Mouse (Mus musculus) CH12F3 (cell line): ENCODE results near the gene Naxd.
"Not testable (repeated sequence)": the region's sequence is repeated elsewhere in the genome, so short reads cannot be mapped to it uniquely, and the experiment has no call there.

Source experiments
- in situ Hi-C: fragments of 300-500 bp; cut with MboI; formaldehyde crosslinking; loops from 2 replicates; pipeline ENCODE4 v1.14.3; 2020; ENCODE audit warnings: low sequenced_read_pairs

Naxd gene

GRCm38 (mm10) chr8:11508880-11509279 is 11.6 kb downstream of the Naxd start:
- in situ Hi-C loops = loop anchor here (10.0 kb wide), 1 partner anchor 106 kb away; no protein-coding TSS in a partner anchor

GRCm38 (mm10) chr8:11510971-11511370 is 13.7 kb downstream of the Naxd start:
- in situ Hi-C loops = no loop called here

- in situ Hi-C loops = no loop called here
Measured at GRCm38 (mm10) chr8:11512711-11513110, 15.4 kb downstream of the Naxd start.

- in situ Hi-C loops = no loop called here
Measured at GRCm38 (mm10) chr8:11513247-11513646, 15.9 kb downstream of the Naxd start.

GRCm38 (mm10) chr8:11516292-11516691 is 19.0 kb downstream of the Naxd start:
- in situ Hi-C loops = no loop called here

- in situ Hi-C loops = no loop called here
Measured at GRCm38 (mm10) chr8:11517366-11518055, 20.2 kb downstream of the Naxd start.

GRCm38 (mm10) chr8:11518056-11518396 is 20.7 kb downstream of the Naxd start:
- in situ Hi-C loops = no loop called here

- in situ Hi-C loops = no loop called here
Measured at GRCm38 (mm10) chr8:11518676-11519075, 21.4 kb downstream of the Naxd start.

- in situ Hi-C loops = no loop called here
Measured at GRCm38 (mm10) chr8:11523331-11523730, 26.0 kb downstream of the Naxd start.

GRCm38 (mm10) chr8:11530155-11530770 is 33.0 kb downstream of the Naxd start:
- in situ Hi-C loops = no loop called here

- in situ Hi-C loops = no loop called here
Measured at GRCm38 (mm10) chr8:11530849-11531248, 33.5 kb downstream of the Naxd start.

- in situ Hi-C loops = no loop called here
Measured at GRCm38 (mm10) chr8:11534494-11534893, 37.2 kb downstream of the Naxd start.

GRCm38 (mm10) chr8:11539049-11539448 is 41.7 kb downstream of the Naxd start:
- in situ Hi-C loops = no loop called here

GRCm38 (mm10) chr8:11540182-11540581 is 42.9 kb downstream of the Naxd start:
- in situ Hi-C loops = no loop called here

- in situ Hi-C loops = no loop called here
Measured at GRCm38 (mm10) chr8:11542031-11542430, 44.7 kb downstream of the Naxd start.

- in situ Hi-C loops = no loop called here
Measured at GRCm38 (mm10) chr8:11542866-11543265, 45.6 kb downstream of the Naxd start.

GRCm38 (mm10) chr8:11544386-11544785 is 47.1 kb downstream of the Naxd start:
- in situ Hi-C loops = no loop called here

- in situ Hi-C loops = no loop called here
Measured at GRCm38 (mm10) chr8:11547063-11547462, 49.8 kb downstream of the Naxd start.

GRCm38 (mm10) chr8:11549706-11550105 is 52.4 kb downstream of the Naxd start:
- in situ Hi-C loops = no loop called here

- in situ Hi-C loops = no loop called here
Measured at GRCm38 (mm10) chr8:11550281-11550948, 53.1 kb downstream of the Naxd start, which contains the start of gene Cars2. Gene Cars2, minus strand, starts transcription at chr8:11550783.

GRCm38 (mm10) chr8:11551497-11551896 is 54.2 kb downstream of the Naxd start:
- in situ Hi-C loops = not testable (repeated sequence)

GRCm38 (mm10) chr8:11552390-11552789 is 55.1 kb downstream of the Naxd start:
- in situ Hi-C loops = no loop called here
